Mouse (Mus musculus) ovary, adult 18-20 months (tissue): ENCODE data around the gene Mrpl45.
A peak's percentile ranks its signal among the peaks of the same experiment; 100 is the strongest.
"Not testable (repeated sequence)": the region's sequence is repeated elsewhere in the genome, so short reads cannot be mapped to it uniquely, and the experiment has no call there.

Source experiments
- DNase-seq: peaks from one replicate; pipeline ENCODE4 v3.0.0; 2022; ENCODE audit warnings: low spot score, mixed read lengths

Gene Mrpl45

DNA sequence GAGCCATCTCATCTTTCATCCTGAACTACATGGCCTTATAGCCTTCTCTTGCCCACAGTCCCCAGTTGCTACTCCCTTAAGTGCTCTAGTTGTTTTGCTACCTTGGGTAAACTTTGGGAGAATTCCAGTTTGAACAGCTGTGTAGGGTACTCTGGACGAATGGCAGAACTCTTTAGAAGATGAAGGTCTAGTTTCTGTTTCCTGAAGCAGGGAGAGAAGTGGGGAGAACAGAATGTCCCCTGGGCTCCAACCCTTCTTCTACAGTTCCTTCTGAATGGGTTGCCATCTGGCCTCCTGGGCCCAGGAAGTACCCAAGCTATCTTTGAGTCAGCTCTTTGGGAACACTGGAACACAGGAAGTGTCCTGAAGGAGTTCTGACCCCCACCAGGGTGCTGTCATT lies 18.4 kb downstream of the Mrpl45 start:
- no peak for DNase-seq

- DNase-seq, result no peak
These were observed 18.9 kb downstream of the Mrpl45 start for GRCm38 (mm10) chr11:97334400-97334799.

GRCm38 (mm10) chr11:97336238-97336637 lies 20.7 kb downstream of the Mrpl45 start:
- DNase-seq, result no peak

DNA sequence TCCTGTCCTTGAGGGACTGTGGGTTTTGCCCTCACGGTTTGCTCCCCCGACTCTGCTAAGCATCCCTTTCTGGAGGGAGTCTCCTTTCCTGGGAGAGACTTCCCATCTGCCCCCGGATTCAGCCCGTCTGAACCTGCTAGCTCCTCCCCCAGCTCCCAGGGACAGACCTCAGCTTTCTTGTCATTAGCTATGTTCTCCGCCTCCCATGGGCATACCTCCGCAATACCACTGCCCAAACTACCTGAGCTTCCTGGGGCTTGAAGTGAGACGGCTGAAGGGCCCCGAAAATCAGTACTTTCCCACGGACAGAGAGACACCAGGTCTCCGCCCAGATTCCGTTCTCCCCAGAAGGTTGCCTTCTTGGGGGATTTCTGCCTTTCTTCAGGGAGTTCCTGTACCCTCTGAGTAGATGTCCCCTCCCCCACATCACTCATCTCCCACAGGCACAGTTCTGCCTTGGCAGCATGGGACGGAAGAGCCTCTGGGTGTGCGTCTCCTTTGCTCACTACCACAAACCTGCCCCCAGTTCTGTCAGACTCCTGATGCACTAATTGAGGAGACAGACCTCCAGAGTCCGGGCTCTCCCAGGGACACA lies 21.3 kb downstream of the Mrpl45 start:
- no peak for DNase-seq

DNA sequence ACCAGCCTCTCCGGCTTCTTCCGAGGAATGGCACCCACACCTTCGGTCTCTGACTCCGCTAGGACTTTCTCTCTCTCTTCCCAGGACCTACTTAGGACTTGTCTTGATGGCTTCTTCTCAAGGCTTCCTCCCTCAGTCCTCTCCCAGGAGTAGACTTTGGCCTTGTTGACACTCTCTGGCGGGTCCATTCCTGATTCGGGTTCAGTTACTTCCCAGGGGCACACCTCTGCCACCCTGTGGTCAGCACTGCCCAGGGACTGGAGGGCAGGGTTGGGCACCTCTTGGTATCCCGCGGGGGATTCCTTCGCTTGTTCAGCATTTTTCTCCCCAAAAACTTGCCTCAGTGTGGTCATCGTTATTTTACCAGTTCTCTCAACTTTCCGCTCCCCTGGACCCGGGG lies 21.8 kb downstream of the Mrpl45 start:
- no peak for DNase-seq

DNA sequence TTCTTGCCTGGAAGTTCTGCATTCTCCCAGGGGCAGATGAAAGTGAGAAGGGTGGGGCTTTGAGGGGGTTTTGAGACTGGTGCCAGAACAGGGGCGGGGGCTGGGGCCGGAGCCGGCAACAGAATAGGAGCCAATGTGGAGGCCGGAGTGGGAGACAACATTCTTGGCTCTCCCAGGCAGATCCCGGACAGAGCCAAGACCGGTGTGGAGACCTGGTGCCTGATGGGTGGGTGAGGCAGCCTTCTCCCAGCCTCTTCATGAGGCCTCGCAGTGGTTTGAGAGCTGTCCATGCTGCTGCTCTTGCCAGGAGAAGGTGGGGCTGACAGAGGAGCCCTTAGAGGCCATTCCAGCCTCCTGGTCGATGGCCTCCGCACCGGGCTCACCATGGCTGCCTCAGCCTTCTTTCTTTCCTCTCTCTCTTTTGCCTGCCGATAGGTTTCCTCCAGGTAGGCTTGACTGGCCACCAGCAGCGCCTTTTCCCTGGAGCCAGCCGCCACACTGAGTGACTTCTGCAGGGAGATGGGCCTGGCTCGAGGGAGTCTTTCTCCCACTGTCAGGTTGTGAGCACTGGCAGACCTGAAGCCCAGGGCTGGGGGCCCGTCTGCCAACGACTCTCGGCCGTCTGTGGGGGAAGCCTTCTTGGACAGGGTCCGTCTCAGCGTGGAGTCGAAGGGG lies 22.9 kb downstream of the Mrpl45 start:
- no peak for DNase-seq

DNA sequence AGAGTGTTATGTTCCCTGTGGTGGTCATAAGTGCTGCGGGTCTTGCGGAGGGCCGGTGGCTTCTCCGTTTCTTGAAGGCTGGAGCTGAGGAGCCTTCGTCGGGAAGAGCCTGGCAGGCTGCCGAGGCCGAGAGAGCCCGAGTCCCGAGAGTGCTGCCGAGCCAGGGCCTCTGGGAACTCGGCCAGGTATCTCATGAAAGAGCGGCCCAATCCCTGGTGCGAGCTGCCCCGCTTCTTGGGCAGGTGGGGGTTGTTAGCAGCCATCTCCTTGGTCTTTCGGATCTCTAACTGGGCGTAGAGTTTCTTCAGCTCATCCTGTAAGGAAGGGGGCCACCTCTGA lies 23.4 kb downstream of the Mrpl45 start:
- peak; percentile 73 for DNase-seq

GRCm38 (mm10) chr11:97343175-97343574 lies 27.7 kb downstream of the Mrpl45 start:
- no peak for DNase-seq

DNA sequence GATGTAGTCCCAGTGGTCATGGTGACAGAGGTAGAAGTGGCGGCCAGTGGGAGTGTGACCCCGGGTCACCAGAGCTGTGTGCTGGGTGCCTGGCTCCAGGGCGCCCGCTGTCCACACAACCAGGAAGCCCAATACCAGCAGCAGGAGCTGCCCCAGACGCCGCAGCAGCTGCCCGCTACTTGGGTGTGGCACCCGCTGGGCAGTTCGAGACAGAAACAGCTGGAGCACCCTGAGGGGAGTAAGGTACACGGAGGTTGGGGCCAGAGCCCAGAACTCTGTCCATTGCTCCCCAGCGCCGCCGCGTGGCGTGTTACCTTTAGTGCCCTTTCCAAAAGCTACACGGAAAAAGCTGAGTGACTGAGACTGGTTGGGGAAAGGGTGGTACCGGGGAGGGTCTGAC lies 28.1 kb downstream of the Mrpl45 start:
- no peak for DNase-seq

DNA sequence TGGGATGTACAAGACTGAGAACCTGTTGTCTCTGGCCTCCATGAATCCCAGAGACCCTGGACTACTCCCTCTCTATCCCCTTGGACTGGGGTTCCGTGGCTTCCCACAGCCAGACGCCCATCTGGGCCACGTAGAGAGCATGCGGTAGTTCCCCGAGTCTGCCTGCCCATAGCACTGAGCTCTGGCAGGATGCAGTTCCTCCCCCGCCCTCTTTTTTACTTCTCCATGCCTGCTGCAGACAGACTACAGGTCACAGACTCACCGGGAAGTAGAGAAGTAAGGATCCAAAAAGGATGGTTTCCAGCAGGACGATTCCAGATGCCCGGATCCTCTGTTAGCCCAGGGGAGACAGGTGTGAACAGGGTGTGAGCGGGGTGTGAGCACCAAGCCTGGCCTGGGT lies 29.9 kb downstream of the Mrpl45 start:
- DNase-seq, result no peak

GRCm38 (mm10) chr11:97346383-97346782 lies 30.9 kb downstream of the Mrpl45 start:
- DNase-seq, result no peak

DNA sequence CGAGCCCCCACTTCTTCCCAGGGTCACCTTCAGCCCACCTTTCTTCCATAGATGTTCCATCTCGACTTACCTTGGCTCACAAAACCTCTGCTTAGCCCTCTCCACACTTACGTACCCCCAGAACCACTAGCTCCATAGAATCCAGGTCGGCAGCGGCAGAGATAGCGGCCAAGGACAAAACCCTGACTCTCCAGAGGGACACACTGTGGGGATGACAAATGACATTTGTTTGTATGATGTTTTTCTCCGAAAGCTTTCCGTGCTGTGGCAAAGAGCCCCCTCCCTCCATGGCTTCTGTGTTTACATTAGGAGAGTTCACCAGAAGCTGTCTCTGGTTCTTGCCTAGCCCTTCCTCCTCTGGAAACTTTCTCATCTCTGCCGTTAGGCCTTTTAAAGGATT lies 31.8 kb downstream of the Mrpl45 start:
- no peak for DNase-seq

- peak; percentile 88 for DNase-seq
These were observed 34.5 kb downstream of the Mrpl45 start for GRCm38 (mm10) chr11:97350035-97350434.

GRCm38 (mm10) chr11:97352027-97352684 lies 36.6 kb downstream of the Mrpl45 start, which contains the start of gene Gpr179:
Gene Gpr179 (minus strand): TSS chr11:97352077.
- DNase-seq, result no peak

DNA sequence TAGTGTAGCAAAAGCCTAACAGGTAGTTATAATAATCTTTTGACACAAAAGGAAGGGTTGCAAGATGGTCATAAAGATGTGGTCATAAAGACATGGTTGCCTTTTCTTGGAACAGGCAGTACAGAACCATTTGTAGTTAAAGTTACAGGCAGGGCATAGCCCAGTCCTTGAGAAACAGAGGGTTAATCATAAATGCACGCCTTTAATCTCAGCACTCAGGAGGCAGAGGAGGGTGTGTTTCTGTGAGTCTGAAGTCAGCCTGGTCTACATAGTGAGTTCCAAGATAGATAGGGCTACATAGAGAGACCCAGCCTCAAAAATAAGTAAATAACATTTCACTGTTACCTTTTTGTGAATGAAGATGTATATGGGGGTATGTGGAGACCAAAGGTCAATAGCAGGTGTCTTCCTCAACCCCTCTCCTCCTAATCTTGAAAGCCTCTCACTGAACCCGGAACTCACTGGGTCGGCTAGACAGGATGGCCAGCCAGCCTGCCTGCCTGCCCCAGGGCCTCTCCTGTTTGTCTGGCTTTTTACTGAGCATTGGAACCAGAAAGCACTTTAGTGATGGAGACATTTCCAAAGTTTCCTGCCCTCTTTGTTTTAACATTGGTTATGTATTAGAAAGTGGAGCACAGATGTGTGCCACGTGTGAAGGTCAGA lies 37.5 kb downstream of the Mrpl45 start:
- no peak for DNase-seq

GRCm38 (mm10) chr11:97354646-97355045 lies 39.1 kb downstream of the Mrpl45 start:
- no peak for DNase-seq

GRCm38 (mm10) chr11:97355247-97355646 lies 39.7 kb downstream of the Mrpl45 start:
- DNase-seq, result no peak

DNA sequence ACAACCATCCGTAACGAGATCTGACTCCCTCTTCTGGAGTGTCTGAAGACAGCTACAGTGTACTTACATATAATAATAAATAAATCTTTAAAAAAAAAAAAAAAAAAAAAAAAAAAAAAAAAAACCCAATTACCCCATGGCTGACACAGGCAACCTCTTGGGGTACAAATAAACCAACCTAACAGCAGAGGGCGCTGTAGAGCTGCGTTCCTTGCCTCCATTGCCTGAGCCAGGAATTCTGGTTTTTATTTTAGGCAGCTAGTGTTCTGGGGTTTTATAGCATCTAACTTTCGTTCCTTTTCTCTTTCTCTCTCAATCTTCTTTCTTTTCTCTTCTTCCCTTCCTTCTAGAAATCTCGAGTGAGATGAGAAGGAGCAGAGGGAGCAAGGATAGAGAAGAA lies 42.1 kb downstream of the Mrpl45 start:
- not testable (repeated sequence) for DNase-seq

DNA sequence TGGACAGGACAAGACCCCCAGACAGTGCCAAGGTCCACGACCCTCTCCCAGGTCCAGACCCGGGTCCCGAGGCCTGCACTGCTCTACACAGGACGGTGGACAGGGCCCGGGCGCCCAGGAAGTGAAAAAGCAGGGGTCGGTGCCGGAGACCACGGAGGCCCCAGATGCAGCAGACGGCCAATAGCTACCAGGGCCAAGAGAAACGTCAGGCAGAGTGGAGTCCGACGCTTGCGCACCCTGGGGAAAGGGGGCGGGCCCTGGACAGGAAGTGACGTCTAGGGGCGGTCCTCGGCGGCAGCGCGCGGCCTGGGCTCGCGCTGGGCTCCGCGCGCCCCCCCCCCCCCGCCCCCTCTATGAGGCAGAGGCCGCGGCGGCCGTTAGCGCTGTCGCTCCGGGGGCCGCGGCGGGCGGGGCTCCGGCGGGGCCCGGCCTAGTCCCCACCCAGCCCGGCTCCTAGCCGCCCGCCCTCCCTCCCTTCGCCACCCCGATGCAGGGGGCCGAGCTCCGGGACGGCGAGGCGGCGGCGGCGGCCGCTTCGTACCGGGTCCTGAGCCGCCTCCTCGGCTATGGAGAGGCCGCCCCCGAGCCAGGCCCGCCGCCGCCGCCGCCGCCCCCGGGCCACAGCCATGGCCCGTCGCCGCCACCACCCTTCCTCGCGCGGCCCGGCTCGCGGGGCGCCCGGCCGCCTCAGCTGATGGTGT lies 46.6 kb downstream of the Mrpl45 start, which contains the start of gene Socs7:
Socs7 (plus strand) TSS at position 604 of the 701 bp plus-strand sequence.
- peak; percentile 91 for DNase-seq

DNA sequence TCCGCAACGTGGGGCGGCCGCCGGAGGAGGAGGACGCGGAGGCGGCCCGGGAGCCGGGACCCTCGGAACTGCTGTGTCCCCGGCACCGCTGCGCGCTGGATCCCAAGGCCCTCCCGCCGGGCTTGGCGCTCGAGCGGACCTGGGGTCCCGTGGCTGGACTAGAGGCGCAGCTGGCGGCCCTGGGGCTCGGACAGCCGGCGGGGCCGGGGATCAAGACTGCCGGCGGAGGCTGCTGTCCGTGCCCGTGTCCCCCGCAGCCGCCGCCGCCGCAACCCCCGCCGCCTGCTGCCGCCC lies 47.1 kb downstream of the Mrpl45 start:
- DNase-seq, result no peak

DNA sequence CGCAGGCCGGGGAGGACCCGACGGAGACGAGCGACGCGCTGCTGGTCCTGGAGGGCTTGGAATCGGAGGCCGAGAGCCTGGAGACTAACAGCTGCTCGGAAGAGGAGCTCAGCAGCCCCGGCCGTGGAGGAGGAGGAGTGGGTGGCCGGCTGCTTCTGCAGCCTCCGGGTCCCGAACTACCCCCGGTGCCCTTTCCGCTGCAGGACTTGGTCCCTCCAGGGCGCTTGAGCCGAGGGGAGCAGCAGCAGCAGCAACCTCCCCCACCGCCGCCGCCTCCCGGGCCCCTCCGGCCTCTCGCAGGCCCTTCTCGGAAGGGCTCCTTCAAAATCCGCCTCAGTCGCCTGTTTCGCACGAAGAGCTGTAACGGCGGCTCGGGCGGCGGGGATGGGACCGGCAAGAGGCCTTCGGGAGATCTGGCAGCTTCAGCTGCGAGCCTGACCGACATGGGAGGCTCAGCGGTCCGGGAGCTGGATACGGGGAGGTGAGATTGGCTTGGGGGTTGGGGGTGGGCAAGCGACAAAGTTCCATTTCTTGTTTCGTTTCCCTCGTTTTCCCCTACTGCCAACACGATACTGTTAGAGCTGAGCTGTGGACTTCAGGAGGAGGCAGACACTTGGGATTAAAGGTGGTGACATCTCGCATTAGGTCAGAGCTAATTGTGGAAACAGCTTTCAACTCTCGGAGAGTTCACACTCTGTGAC lies 47.6 kb downstream of the Mrpl45 start:
- DNase-seq, result no peak

DNA sequence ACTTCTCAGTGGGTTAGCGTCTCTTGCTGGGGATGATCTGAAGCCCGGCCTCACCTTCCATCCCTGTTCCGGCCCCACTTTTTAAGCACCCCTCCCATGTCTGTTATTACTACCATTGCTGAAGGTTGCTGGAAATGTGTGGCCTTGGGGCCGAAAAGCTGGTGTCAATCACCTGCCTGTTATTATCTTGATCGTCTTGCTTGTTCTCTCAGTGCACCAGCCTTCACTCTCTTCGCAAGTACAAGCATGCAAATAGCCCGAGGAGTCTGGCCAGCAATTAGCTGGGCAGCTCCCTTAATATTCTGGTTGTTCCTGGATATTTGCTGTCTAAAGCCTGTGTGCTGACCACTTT lies 48.1 kb downstream of the Mrpl45 start:
- DNase-seq, result no peak
